In genomic region chr9:111425952-111426351, GRCm38 (mm10) we compare ENCODE assay signal across 20 mouse cellular contexts. TPM values are rescaled to one million over a fixed set of nuclear protein-coding genes. Genes with fewer than 3 reads are reported as not detected.
DNase-seq lines count a peak whose midpoint lies in the region; ATAC-seq and TF ChIP-seq lines count a peak whose summit lies in the region.
"Had no signal": no experiment of that assay in that cellular context is flagged by ENCODE, and none has a peak within 500 bp of the region (broad histone marks: within the 10 kb centered on the region; RNA-seq: fewer than 3 reads in every experiment).

No protein-coding gene starts in this region.

- H3K4me3 ChIP-seq in forebrain, postnatal 0 days (ENCODE audit: low read depth, low read length): no peak overlapping the region
- H3K4me3 ChIP-seq in forebrain, embryonic 10.5 days: no peak overlapping the region
- H3K4me3 ChIP-seq in hindbrain, embryonic 16.5 days (ENCODE audit: low read length): no peak overlapping the region
- no peak overlapping the region for H3K4me3 ChIP-seq in hindbrain, embryonic 12.5 days
- H3K4me3 ChIP-seq in midbrain, postnatal 0 days (ENCODE audit: low read depth, low read length): no peak overlapping the region
- no peak overlapping the region for H3K4me3 ChIP-seq in midbrain, embryonic 16.5 days (ENCODE audit: low read depth, low read length)
- no peak overlapping the region for H3K4me3 ChIP-seq in kidney, embryonic 15.5 days (replicated peaks)
- H3K4me3 ChIP-seq: embryonic facial prominence, embryonic 10.5 days; heart, embryonic 13.5 days had no signal

- no peaks in the 10 kb centered on the region for H3K27me3 ChIP-seq in forebrain, postnatal 0 days (ENCODE audit: insufficient read depth, low read length)
- no peaks in the 10 kb centered on the region for H3K27me3 ChIP-seq in forebrain, embryonic 10.5 days (ENCODE audit: poor library complexity, severe bottlenecking)
- no peaks in the 10 kb centered on the region for H3K27me3 ChIP-seq in hindbrain, embryonic 16.5 days (replicated peaks; ENCODE audit: control insufficient read depth, insufficient read depth, low read length)
- no peaks in the 10 kb centered on the region for H3K27me3 ChIP-seq in hindbrain, embryonic 12.5 days
- no peaks in the 10 kb centered on the region for H3K27me3 ChIP-seq in midbrain, postnatal 0 days (ENCODE audit: insufficient read depth, low read length)
- H3K27me3 ChIP-seq in midbrain, embryonic 16.5 days (ENCODE audit: control insufficient read depth, insufficient read depth, low read depth, low read length): no peaks in the 10 kb centered on the region
- no peaks in the 10 kb centered on the region for H3K27me3 ChIP-seq in kidney, embryonic 15.5 days
- H3K27me3 ChIP-seq: heart, embryonic 13.5 days had no signal

- no peak overlapping the region for H3K27ac ChIP-seq in forebrain, postnatal 0 days (ENCODE audit: low read depth, low read length)
- H3K27ac ChIP-seq in forebrain, embryonic 10.5 days: no peak overlapping the region
- no peak overlapping the region for H3K27ac ChIP-seq in hindbrain, embryonic 16.5 days (ENCODE audit: low read depth, low read length)
- H3K27ac ChIP-seq in hindbrain, embryonic 12.5 days: no peak overlapping the region
- no peak overlapping the region for H3K27ac ChIP-seq in midbrain, postnatal 0 days (ENCODE audit: low read depth, low read length)
- H3K27ac ChIP-seq in midbrain, embryonic 16.5 days (ENCODE audit: low read length): no peak overlapping the region
- no peak overlapping the region for H3K27ac ChIP-seq in kidney, embryonic 15.5 days
- H3K27ac ChIP-seq: embryonic facial prominence, embryonic 10.5 days; heart, embryonic 13.5 days; hindbrain, embryonic 14.5 days had no signal

- H3K36me3 ChIP-seq in forebrain, postnatal 0 days (ENCODE audit: insufficient read depth): no peaks in the 10 kb centered on the region
- no peaks in the 10 kb centered on the region for H3K36me3 ChIP-seq in forebrain, embryonic 10.5 days (replicated peaks)
- no peaks in the 10 kb centered on the region for H3K36me3 ChIP-seq in hindbrain, embryonic 16.5 days (ENCODE audit: control insufficient read depth, insufficient read depth, low read length)
- no peaks in the 10 kb centered on the region for H3K36me3 ChIP-seq in hindbrain, embryonic 12.5 days
- H3K36me3 ChIP-seq in midbrain, postnatal 0 days (ENCODE audit: insufficient read depth, low read length): no peaks in the 10 kb centered on the region
- H3K36me3 ChIP-seq in midbrain, embryonic 16.5 days (ENCODE audit: control insufficient read depth, insufficient read depth, low read length): no peaks in the 10 kb centered on the region
- H3K36me3 ChIP-seq in kidney, embryonic 15.5 days: no peaks in the 10 kb centered on the region
- H3K36me3 ChIP-seq: embryonic facial prominence, embryonic 10.5 days; G1E; heart, embryonic 13.5 days had no signal

- DNase-seq in forebrain, postnatal 0 days: no peak
- no peak for DNase-seq in forebrain, embryonic 10.5 days (ENCODE audit: extremely low spot score, low spot score)
- peak; percentile 46 for DNase-seq in midbrain, postnatal 0 days (ENCODE audit: low spot score)
- DNase-seq: adrenal gland, adult 8-10 months; adrenal gland, postnatal 36 days; B cell, adult 2 months; cerebellum, adult 11-12 months; cerebellum, adult 9-10 months; cerebellum, postnatal 36 days; kidney, adult 11 months had no signal

- no peak for TF ChIP-seq CTCF in forebrain, postnatal 0 days (IDR thresholded peaks at IDR 0.05; ENCODE audit: low read depth)
- TF ChIP-seq CTCF in midbrain, postnatal 0 days (IDR thresholded peaks at IDR 0.05): no peak

- no peak overlapping the region for H3K4me2 ChIP-seq in forebrain, postnatal 0 days (ENCODE audit: low read depth)
- no peak overlapping the region for H3K4me2 ChIP-seq in hindbrain, embryonic 16.5 days (ENCODE audit: low read length)
- no peak overlapping the region for H3K4me2 ChIP-seq in hindbrain, embryonic 12.5 days (replicated peaks)
- H3K4me2 ChIP-seq in midbrain, postnatal 0 days (ENCODE audit: low read depth, low read length, poor library complexity, severe bottlenecking): no peak overlapping the region
- H3K4me2 ChIP-seq in midbrain, embryonic 16.5 days (ENCODE audit: low read length): no peak overlapping the region
- no peak overlapping the region for H3K4me2 ChIP-seq in kidney, embryonic 15.5 days
- H3K4me2 ChIP-seq: heart, embryonic 13.5 days; hindbrain, embryonic 14.5 days had no signal

- ATAC-seq in forebrain, postnatal 0 days: peak; percentile 53; the same call in 1 of the 2 replicates
- peak; percentile 60; the same call in 1 of the 2 replicates for ATAC-seq in hindbrain, embryonic 16.5 days
- no peak for ATAC-seq in hindbrain, embryonic 12.5 days (ENCODE audit: low FRiP score)
- no peak for ATAC-seq in midbrain, postnatal 0 days (ENCODE audit: low FRiP score)
- no peak for ATAC-seq in midbrain, embryonic 16.5 days
- ATAC-seq in kidney, embryonic 15.5 days (replicated peaks; ENCODE audit: low FRiP score): no peak
- ATAC-seq: CD4-positive, CD25-positive, alpha-beta regulatory T cell, adult 4 months; forebrain, embryonic 14.5 days had no signal

- no peaks in the 10 kb centered on the region for H3K4me1 ChIP-seq in forebrain, postnatal 0 days (ENCODE audit: insufficient read depth)
- peaks cover 5% of the 10 kb centered on the region for H3K4me1 ChIP-seq in forebrain, embryonic 10.5 days
- no peaks in the 10 kb centered on the region; the same call in none of the 2 replicates for H3K4me1 ChIP-seq in hindbrain, embryonic 16.5 days (ENCODE audit: control insufficient read depth, insufficient read depth, low read depth, low read length)
- H3K4me1 ChIP-seq in hindbrain, embryonic 12.5 days: peaks cover 9% of the 10 kb centered on the region
- H3K4me1 ChIP-seq in midbrain, postnatal 0 days (ENCODE audit: insufficient read depth, low read length): peaks cover 6% of the 10 kb centered on the region
- H3K4me1 ChIP-seq in midbrain, embryonic 16.5 days (ENCODE audit: control insufficient read depth, insufficient read depth, low read length): 0 out of 2 replicates have a peak, but pooled peaks cover 2% of the 10 kb centered on the region
- H3K4me1 ChIP-seq in kidney, embryonic 15.5 days: peaks cover 2% of the 10 kb centered on the region; the same call in 1 of the 2 replicates

- 63% methylated on average over 4 of the region's 4 CpGs for WGBS in forebrain, postnatal 0 days
- 85% methylated on average over 4 of the region's 4 CpGs for WGBS in forebrain, embryonic 10.5 days
- WGBS in hindbrain, embryonic 16.5 days: 49% methylated on average over 4 of the region's 4 CpGs
- 75% methylated on average over 4 of the region's 4 CpGs for WGBS in hindbrain, embryonic 12.5 days
- WGBS in midbrain, postnatal 0 days: 56% methylated on average over 4 of the region's 4 CpGs
- 62% methylated on average over 4 of the region's 4 CpGs for WGBS in midbrain, embryonic 16.5 days
- 93% methylated on average over 4 of the region's 4 CpGs for WGBS in kidney, embryonic 15.5 days

- no peaks in the 10 kb centered on the region for H3K9me3 ChIP-seq in forebrain, postnatal 0 days (ENCODE audit: low read length)
- no peaks in the 10 kb centered on the region for H3K9me3 ChIP-seq in forebrain, embryonic 10.5 days
- no peaks in the 10 kb centered on the region for H3K9me3 ChIP-seq in hindbrain, embryonic 16.5 days (ENCODE audit: control insufficient read depth, low read length)
- no peaks in the 10 kb centered on the region for H3K9me3 ChIP-seq in hindbrain, embryonic 12.5 days (replicated peaks)
- H3K9me3 ChIP-seq in midbrain, postnatal 0 days (ENCODE audit: low read length): no peaks in the 10 kb centered on the region
- no peaks in the 10 kb centered on the region for H3K9me3 ChIP-seq in midbrain, embryonic 16.5 days (replicated peaks; ENCODE audit: control insufficient read depth, low read length, poor library complexity, severe bottlenecking)
- no peaks in the 10 kb centered on the region for H3K9me3 ChIP-seq in kidney, embryonic 15.5 days (replicated peaks)
- H3K9me3 ChIP-seq: embryonic facial prominence, embryonic 10.5 days had no signal

- no peak overlapping the region for H3K9ac ChIP-seq in forebrain, postnatal 0 days
- H3K9ac ChIP-seq in hindbrain, embryonic 16.5 days (ENCODE audit: low read depth, low read length): no peak overlapping the region
- no peak overlapping the region for H3K9ac ChIP-seq in hindbrain, embryonic 12.5 days
- H3K9ac ChIP-seq in midbrain, postnatal 0 days (replicated peaks; ENCODE audit: low read length, poor library complexity, severe bottlenecking): no peak overlapping the region
- no peak overlapping the region for H3K9ac ChIP-seq in midbrain, embryonic 16.5 days (ENCODE audit: low read depth, low read length)
- no peak overlapping the region for H3K9ac ChIP-seq in kidney, embryonic 15.5 days
- H3K9ac ChIP-seq: heart, embryonic 13.5 days; hindbrain, embryonic 14.5 days had no signal

RNA-seq across cellular contexts. Expression of gene Dclk3, which starts 12.9 kb away (rescaled TPM):
- 20.1 and 20.8 TPM in 2 replicates for total RNA-seq in forebrain, postnatal 0 days (2014; rRNA removed)
- polyA plus RNA-seq in forebrain, postnatal 0 days (2015; fragmentation: Nextera tagmentation; extraction: Ambion mirVana): 8.6 and 11.6 TPM in 2 replicates
- 0.14 and 0.21 TPM in 2 replicates for polyA plus RNA-seq in forebrain, embryonic 10.5 days (2016; fragmentation: Nextera tagmentation; extraction: Ambion mirVana)
- polyA plus RNA-seq in hindbrain, embryonic 16.5 days (2015; fragmentation: Nextera tagmentation; extraction: Ambion mirVana): 6.8 and 8.0 TPM in 2 replicates
- 1.8 and 2.7 TPM in 2 replicates for polyA plus RNA-seq in hindbrain, embryonic 12.5 days (2016; fragmentation: Nextera tagmentation; extraction: Ambion mirVana)
- 10.5 and 10.7 TPM in 2 replicates for total RNA-seq in midbrain, postnatal 0 days (2014; rRNA removed)
- 6.5 and 7.4 TPM in 2 replicates for polyA plus RNA-seq in midbrain, postnatal 0 days (2015; fragmentation: Nextera tagmentation; extraction: Ambion mirVana)
- 7.0 and 7.5 TPM in 2 replicates for polyA plus RNA-seq in midbrain, embryonic 16.5 days (2015; fragmentation: Nextera tagmentation; extraction: Ambion mirVana)
- 3.2 TPM in 2 replicates for polyA plus RNA-seq in kidney, embryonic 15.5 days (2015; fragmentation: Nextera tagmentation; extraction: Ambion mirVana)
- polyA plus RNA-seq: CD4-positive, CD25-positive, alpha-beta regulatory T cell, adult 4 months; G1E had no signal

Comparison
In these comparisons a context has a peak if more than half of its experiments do, and no peak if none do; other contexts are left out.
1. ATAC-seq: peak in forebrain, postnatal 0 days (single experiment) and hindbrain, embryonic 16.5 days (single experiment); none in hindbrain, embryonic 12.5 days (single experiment), midbrain, postnatal 0 days (single experiment), midbrain, embryonic 16.5 days (single experiment) and kidney, embryonic 15.5 days (single experiment).